7 mouse cellular contexts compared by ENCODE assay signal in genomic region chr8:126139546-126139870, GRCm38 (mm10).
DNase-seq lines count a peak whose midpoint lies in the region; ATAC-seq and TF ChIP-seq lines count a peak whose summit lies in the region.

No protein-coding gene starts in this region.

- no peak for TF ChIP-seq CTCF in layer of hippocampus, adult 2 months (conservative IDR thresholded peaks at IDR 0.05)

- H3K4me2 ChIP-seq in embryonic facial prominence, embryonic 14.5 days (ENCODE audit: low read depth, low read length), result peak overlapping the region; percentile 99
- H3K4me2 ChIP-seq in hindbrain, embryonic 14.5 days (replicated peaks), result peak overlapping the region; percentile 98
- peak overlapping the region; percentile 97 for H3K4me2 ChIP-seq in midbrain, embryonic 16.5 days (ENCODE audit: low read length)

- peaks cover 8% of the 10 kb centered on the region; the same call in 1 of the 2 replicates for H3K4me1 ChIP-seq in embryonic facial prominence, embryonic 14.5 days (ENCODE audit: control insufficient read depth, insufficient read depth, low read length)
- H3K4me1 ChIP-seq in hindbrain, embryonic 14.5 days (replicated peaks; ENCODE audit: control insufficient read depth, insufficient read depth, low read length), result peaks cover 4% of the 10 kb centered on the region; the same call in 1 of the 2 replicates
- peaks cover 5% of the 10 kb centered on the region; the same call in 1 of the 2 replicates for H3K4me1 ChIP-seq in midbrain, embryonic 16.5 days (ENCODE audit: control insufficient read depth, insufficient read depth, low read length)

- no peak for ATAC-seq in embryonic facial prominence, embryonic 14.5 days (ENCODE audit: low read depth)
- no peak; the same call in 1 of the 2 replicates for ATAC-seq in hindbrain, embryonic 14.5 days (ENCODE audit: low FRiP score)
- ATAC-seq in midbrain, embryonic 16.5 days, result 0 out of 2 replicates have a peak, but pooled peaks have one; percentile 30

- H3K36me3 ChIP-seq in embryonic facial prominence, embryonic 14.5 days (ENCODE audit: control insufficient read depth, insufficient read depth, low read length), result no peaks in the 10 kb centered on the region
- no peaks in the 10 kb centered on the region for H3K36me3 ChIP-seq in hindbrain, embryonic 14.5 days (replicated peaks; ENCODE audit: control insufficient read depth, insufficient read depth)
- no peaks in the 10 kb centered on the region for H3K36me3 ChIP-seq in midbrain, embryonic 16.5 days (ENCODE audit: control insufficient read depth, insufficient read depth, low read length)

- no peaks in the 10 kb centered on the region for H3K9me3 ChIP-seq in embryonic facial prominence, embryonic 14.5 days (ENCODE audit: control insufficient read depth, low read length)
- H3K9me3 ChIP-seq in hindbrain, embryonic 14.5 days (ENCODE audit: control insufficient read depth, low read length), result no peaks in the 10 kb centered on the region
- H3K9me3 ChIP-seq in midbrain, embryonic 16.5 days (replicated peaks; ENCODE audit: control insufficient read depth, low read length, poor library complexity, severe bottlenecking), result no peaks in the 10 kb centered on the region

- DNase-seq in layer of hippocampus, adult 2 months (ENCODE audit: low spot score in 2 of 2), result no peak
- DNase-seq in layer of hippocampus, adult 11-12 months (ENCODE audit: low spot score), result no peak
- DNase-seq in embryonic facial prominence, embryonic 14.5 days (ENCODE audit: low spot score), result no peak
- DNase-seq in hindbrain, embryonic 14.5 days (ENCODE audit: low spot score), result no peak
- no peak for DNase-seq in adrenal gland, postnatal 36 days
- no peak for DNase-seq in ovary, adult 18-20 months (ENCODE audit: low spot score)

- WGBS in embryonic facial prominence, embryonic 14.5 days, result 31% methylated on average over 9 of the region's 11 CpGs
- WGBS in hindbrain, embryonic 14.5 days, result 17% methylated on average over 11 of the region's 11 CpGs
- WGBS in midbrain, embryonic 16.5 days, result 17% methylated on average over 11 of the region's 11 CpGs

- peaks cover 33% of the 10 kb centered on the region for H3K27me3 ChIP-seq in embryonic facial prominence, embryonic 14.5 days (replicated peaks; ENCODE audit: control insufficient read depth, insufficient read depth, low read length)
- peaks cover 29% of the 10 kb centered on the region for H3K27me3 ChIP-seq in hindbrain, embryonic 14.5 days (ENCODE audit: control insufficient read depth, insufficient read depth, low read length)
- peaks cover 3% of the 10 kb centered on the region for H3K27me3 ChIP-seq in midbrain, embryonic 16.5 days (ENCODE audit: control insufficient read depth, insufficient read depth, low read depth, low read length)

- H3K9ac ChIP-seq in embryonic facial prominence, embryonic 14.5 days (ENCODE audit: low read depth, low read length), result 0 out of 2 replicates have a peak overlapping the region, but pooled peaks have one; percentile 62
- peak overlapping the region; percentile 72 for H3K9ac ChIP-seq in hindbrain, embryonic 14.5 days
- H3K9ac ChIP-seq in midbrain, embryonic 16.5 days (ENCODE audit: low read depth, low read length), result peak overlapping the region; percentile 75

- peak overlapping the region; percentile 72 for H3K4me3 ChIP-seq in layer of hippocampus, adult 2 months
- peak overlapping the region; percentile 54 for H3K4me3 ChIP-seq in embryonic facial prominence, embryonic 14.5 days (ENCODE audit: low read depth, low read length)
- peak overlapping the region; percentile 65 for H3K4me3 ChIP-seq in hindbrain, embryonic 14.5 days (replicated peaks; ENCODE audit: low read length)
- H3K4me3 ChIP-seq in midbrain, embryonic 16.5 days (ENCODE audit: low read depth, low read length), result peak overlapping the region; percentile 70

- H3K27ac ChIP-seq in layer of hippocampus, adult 2 months, result peak overlapping the region; percentile 91
- no peak overlapping the region for H3K27ac ChIP-seq in embryonic facial prominence, embryonic 14.5 days (replicated peaks; ENCODE audit: low read depth, low read length)
- H3K27ac ChIP-seq in hindbrain, embryonic 14.5 days, result no peak overlapping the region
- H3K27ac ChIP-seq in midbrain, embryonic 16.5 days (ENCODE audit: low read length), result no peak overlapping the region
